Mouse (Mus musculus) limb, embryonic 15.5 days (tissue): ENCODE measurements around the gene Aars. TPM values are rescaled to one million over a fixed set of nuclear protein-coding genes. Genes with fewer than 3 reads are reported as not detected.
A peak's percentile ranks its signal among the peaks of the same experiment; 100 is the strongest.

Experiments
- ATAC-seq: fragments of 200-750 bp; cut with Nextera tagmentation; 2 replicates; pipeline ENCODE4 v1.8.0; 2017; ENCODE audit warnings: low read depth, moderate TSS enrichment; ENCODE audit not compliant: insufficient number of reproducible peaks, low FRiP score, low TSS enrichment
- H3K27ac ChIP-seq: fragments of 300-500 bp; sonication (generic); 2 replicates; pipeline ENCODE4 v1.5.1; 2015; ENCODE audit warnings: moderate library complexity, mild to moderate bottlenecking, inconsistent platforms
- H3K27me3 ChIP-seq: fragments of 300-500 bp; sonication (generic); 2 replicates; pipeline ENCODE4 v1.6.1; 2015; ENCODE audit warnings: inconsistent platforms
- H3K36me3 ChIP-seq: fragments of 300-500 bp; sonication (generic); 2 replicates; pipeline ENCODE4 v1.6.1; 2015; ENCODE audit warnings: inconsistent platforms
- H3K4me1 ChIP-seq: fragments of 300-500 bp; sonication (generic); 2 replicates; pipeline ENCODE4 v1.6.1; 2015; ENCODE audit warnings: inconsistent platforms
- H3K4me2 ChIP-seq: fragments of 300-500 bp; sonication (generic); 2 replicates; pipeline ENCODE4 v1.6.1; 2015; ENCODE audit warnings: mild to moderate bottlenecking, inconsistent platforms
- H3K4me3 ChIP-seq: fragments of 300-500 bp; sonication (generic); 2 replicates; pipeline ENCODE4 v1.5.1; 2015; ENCODE audit warnings: mild to moderate bottlenecking, inconsistent platforms
- H3K9ac ChIP-seq: fragments of 300-500 bp; sonication (generic); 2 replicates; pipeline ENCODE4 v1.6.1; 2015; ENCODE audit warnings: inconsistent platforms
- H3K9me3 ChIP-seq: fragments of 300-500 bp; sonication (generic); 2 replicates; pipeline ENCODE4 v1.6.1; 2016; ENCODE audit warnings: inconsistent platforms
- WGBS: fragments of 180-500 bp; shearing (Covaris S2); methylation state at CpG from one replicate; pipeline ENCODE4 v1.1.7; 2015; 5-methylcytosine and 5-hydroxymethylcytosine counted together
- polyA plus RNA-seq: library from polyadenylated mRNA; unstranded; fragments of >200 nt; fragmentation: Nextera tagmentation; extraction: Ambion mirVana; gene quantifications from 2 replicates; pipeline ENCODE4 v1.2.1, GENCODE M21; 2015

The Aars gene
- polyA plus RNA-seq, 1 experiment from 2014 or later: 48.4 TPM

- WGBS: 96% methylated on average over 19 of the region's 19 CpGs
- Histone ChIP-seq H3K27ac (no peak within 1 kb of the TSS), H3K4me3 (no peak within 1 kb of the TSS), H3K27me3 (peaks cover 4% of the 10 kb centered on the region), H3K36me3 (peaks cover 3% of the 10 kb centered on the region; the same call in 1 of the 2 replicates), H3K4me1 (peaks cover 21% of the 10 kb centered on the region), H3K4me2 (no peak within 1 kb of the TSS), H3K9me3 (no peaks in the 10 kb centered on the region), H3K9ac (no peak within 1 kb of the TSS)
- ATAC-seq: no peak
Observed at GRCm38 (mm10) chr8:111031572-111031971, 1.4 kb upstream of the Aars start, which contains the start of gene Ddx19b. TSS of gene Ddx19b (minus strand) at chr8:111031751.

- peak; percentile 98 for ATAC-seq
- 5% methylated on average over 37 of the region's 37 CpGs for WGBS
- Histone ChIP-seq H3K4me2 (peak overlapping the region; percentile 57), H3K4me3 (peak overlapping the region; percentile 68), H3K27ac (peak overlapping the region; percentile 76), H3K9me3 (no peaks in the 10 kb centered on the region), H3K9ac (peak overlapping the region; percentile 65), H3K4me1 (peaks cover 21% of the 10 kb centered on the region), H3K27me3 (peaks cover 4% of the 10 kb centered on the region), H3K36me3 (peaks cover 20% of the 10 kb centered on the region)
Observed at GRCm38 (mm10) chr8:111033482-111034215, 705 bp downstream of the Aars start.

GRCm38 (mm10) chr8:111034276-111034675 is 1.3 kb downstream of the Aars start:
- ATAC-seq: no peak
- Histone ChIP-seq H3K36me3 (peaks cover 26% of the 10 kb centered on the region), H3K4me3 (peak overlapping the region; percentile 68), H3K27me3 (peaks cover 4% of the 10 kb centered on the region), H3K27ac (peak overlapping the region; percentile 76), H3K4me2 (peak overlapping the region; percentile 57), H3K9me3 (no peaks in the 10 kb centered on the region), H3K9ac (peak overlapping the region; percentile 65), H3K4me1 (peaks cover 21% of the 10 kb centered on the region)
- WGBS: 19% methylated on average over 12 of the region's 12 CpGs

GRCm38 (mm10) chr8:111036591-111036990 is 3.6 kb downstream of the Aars start:
- Histone ChIP-seq H3K9ac (no peak overlapping the region), H3K27ac (no peak overlapping the region), H3K9me3 (no peaks in the 10 kb centered on the region), H3K4me1 (peaks cover 21% of the 10 kb centered on the region), H3K4me2 (no peak overlapping the region), H3K36me3 (peaks cover 46% of the 10 kb centered on the region), H3K27me3 (peaks cover 1% of the 10 kb centered on the region), H3K4me3 (no peak overlapping the region)
- 89% methylated on average over 15 of the region's 15 CpGs for WGBS
- ATAC-seq: no peak

GRCm38 (mm10) chr8:111042546-111042945 is 9.6 kb downstream of the Aars start:
- Histone ChIP-seq H3K4me1 (no peaks in the 10 kb centered on the region), H3K9ac (no peak overlapping the region), H3K36me3 (peaks cover 95% of the 10 kb centered on the region), H3K9me3 (no peaks in the 10 kb centered on the region), H3K4me3 (no peak overlapping the region), H3K4me2 (no peak overlapping the region), H3K27ac (no peak overlapping the region), H3K27me3 (no peaks in the 10 kb centered on the region)
- ATAC-seq: 0 out of 2 replicates have a peak, but pooled peaks have one; percentile 30
- 90% methylated on average over 19 of the region's 19 CpGs for WGBS

- H3K4me1 ChIP-seq: no peaks in the 10 kb centered on the region
- no peaks in the 10 kb centered on the region for H3K27me3 ChIP-seq
- ATAC-seq: no peak
- no peak overlapping the region for H3K27ac ChIP-seq
- no peak overlapping the region for H3K9ac ChIP-seq
- no peaks in the 10 kb centered on the region for H3K9me3 ChIP-seq
- H3K36me3 ChIP-seq: peaks cover 96% of the 10 kb centered on the region
- 45% methylated on average over 2 of the region's 2 CpGs for WGBS
- no peak overlapping the region for H3K4me3 ChIP-seq
- no peak overlapping the region for H3K4me2 ChIP-seq
Observed at GRCm38 (mm10) chr8:111044003-111044734, 11.2 kb downstream of the Aars start.

GRCm38 (mm10) chr8:111048694-111049093 is 15.8 kb downstream of the Aars start:
- Histone ChIP-seq H3K9me3 (no peaks in the 10 kb centered on the region), H3K4me3 (no peak overlapping the region), H3K27ac (no peak overlapping the region), H3K27me3 (no peaks in the 10 kb centered on the region), H3K36me3 (peaks cover 99% of the 10 kb centered on the region), H3K4me1 (no peaks in the 10 kb centered on the region), H3K4me2 (no peak overlapping the region), H3K9ac (no peak overlapping the region)
- 89% methylated on average over 2 of the region's 2 CpGs for WGBS
- no peak for ATAC-seq

- Histone ChIP-seq H3K9me3 (no peaks in the 10 kb centered on the region), H3K9ac (no peak overlapping the region), H3K4me2 (no peak overlapping the region), H3K27ac (no peak overlapping the region), H3K4me3 (no peak overlapping the region), H3K27me3 (no peaks in the 10 kb centered on the region), H3K4me1 (no peaks in the 10 kb centered on the region), H3K36me3 (peaks cover 99% of the 10 kb centered on the region)
- no peak for ATAC-seq
- WGBS: 94% methylated on average over 7 of the region's 7 CpGs
Observed at GRCm38 (mm10) chr8:111049106-111049505, 16.2 kb downstream of the Aars start.

- H3K36me3 ChIP-seq: peaks cover 77% of the 10 kb centered on the region
- no peak overlapping the region for H3K27ac ChIP-seq
- H3K9me3 ChIP-seq: no peaks in the 10 kb centered on the region
- 91% methylated on average over 12 of the region's 12 CpGs for WGBS
- H3K4me1 ChIP-seq: peaks cover 12% of the 10 kb centered on the region
- ATAC-seq: no peak
- no peak overlapping the region for H3K4me2 ChIP-seq
- no peak overlapping the region for H3K4me3 ChIP-seq
- no peaks in the 10 kb centered on the region for H3K27me3 ChIP-seq
- H3K9ac ChIP-seq: no peak overlapping the region
Observed at GRCm38 (mm10) chr8:111053827-111054518, 21.0 kb downstream of the Aars start.

- Histone ChIP-seq H3K27me3 (no peaks in the 10 kb centered on the region), H3K9me3 (no peaks in the 10 kb centered on the region), H3K4me3 (no peak overlapping the region), H3K36me3 (peaks cover 67% of the 10 kb centered on the region), H3K4me1 (peaks cover 15% of the 10 kb centered on the region), H3K4me2 (no peak overlapping the region), H3K9ac (no peak overlapping the region), H3K27ac (no peak overlapping the region)
- 91% methylated on average over 17 of the region's 17 CpGs for WGBS
- ATAC-seq: no peak
Observed at GRCm38 (mm10) chr8:111055031-111055634, 22.2 kb downstream of the Aars start.

- H3K4me3 ChIP-seq: peak overlapping the region; percentile 96; the same call in 1 of the 2 replicates
- no peaks in the 10 kb centered on the region for H3K9me3 ChIP-seq
- no peak overlapping the region for H3K27ac ChIP-seq
- H3K27me3 ChIP-seq: no peaks in the 10 kb centered on the region
- H3K4me1 ChIP-seq: peaks cover 15% of the 10 kb centered on the region
- no peak for ATAC-seq
- WGBS: 67% methylated on average over 2 of the region's 2 CpGs
- H3K36me3 ChIP-seq: peaks cover 62% of the 10 kb centered on the region
- no peak overlapping the region for H3K9ac ChIP-seq
- H3K4me2 ChIP-seq: no peak overlapping the region
Observed at GRCm38 (mm10) chr8:111055661-111056060, 22.7 kb downstream of the Aars start.
